Mouse (Mus musculus): Measurements from ENCODE around the gene Jade1. TPM values are rescaled to one million over a fixed set of nuclear protein-coding genes. Genes with fewer than 3 reads are reported as not detected.

Jade1 gene
- polyA plus RNA-seq, 1 experiment: 1.5 TPM

GRCm38 (mm10) chr3:41583092-41583491 lies 27.6 kb downstream of the Jade1 start:
- Histone ChIP-seq H3K36me3 (replicated peaks; ENCODE audit: low read length) (peaks cover 15% of the 10 kb centered on the region), H3K9me3 (no peaks in the 10 kb centered on the region), H3K4me1 (peaks cover 59% of the 10 kb centered on the region), H3K27me3 (replicated peaks) (no peaks in the 10 kb centered on the region), H3K4me3 (replicated peaks) (no peak overlapping the region)
- TF ChIP-seq FLI1 (IDR thresholded peaks at IDR 0.05; ENCODE audit: low read length) (no peak), GATA1 (IDR thresholded peaks at IDR 0.05; ENCODE audit: borderline replicate concordance, low read length) (no peak)

- no peaks in the 10 kb centered on the region for H3K27me3 ChIP-seq (replicated peaks)
- H3K4me3 ChIP-seq (replicated peaks): no peak overlapping the region
- no peaks in the 10 kb centered on the region for H3K9me3 ChIP-seq
- TF ChIP-seq FLI1 (IDR thresholded peaks at IDR 0.05; ENCODE audit: low read length) (no peak), GATA1 (IDR thresholded peaks at IDR 0.05; ENCODE audit: borderline replicate concordance, low read length) (no peak)
- H3K36me3 ChIP-seq (replicated peaks; ENCODE audit: low read length): peaks cover 16% of the 10 kb centered on the region
- peaks cover 61% of the 10 kb centered on the region for H3K4me1 ChIP-seq
These were observed 28.1 kb downstream of the Jade1 start for GRCm38 (mm10) chr3:41583621-41584020.

DNA sequence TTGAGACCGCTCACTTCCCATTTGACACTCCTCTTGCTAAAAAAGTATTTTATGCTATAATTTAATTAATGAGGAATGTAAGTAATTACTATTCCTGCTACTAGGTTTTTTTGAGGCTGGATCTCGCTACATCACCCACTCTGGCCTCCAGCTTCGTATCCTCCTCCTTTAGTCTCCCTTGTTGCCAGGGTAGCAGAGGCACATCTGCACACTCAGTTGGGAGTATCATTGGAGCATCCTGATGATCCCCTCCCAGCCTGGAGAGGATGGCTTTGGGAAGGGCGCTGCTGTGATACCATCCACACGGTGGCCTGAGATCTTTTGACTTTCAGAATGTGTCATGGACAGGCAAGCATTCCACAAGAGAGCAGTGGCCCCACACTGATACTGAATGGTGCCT lies 30.0 kb downstream of the Jade1 start:
- H3K36me3 ChIP-seq (replicated peaks; ENCODE audit: low read length): peaks cover 35% of the 10 kb centered on the region

GRCm38 (mm10) chr3:41586330-41586729 lies 30.8 kb downstream of the Jade1 start:
- H3K9me3 ChIP-seq: no peaks in the 10 kb centered on the region
- TF ChIP-seq FLI1 (IDR thresholded peaks at IDR 0.05; ENCODE audit: low read length) (no peak), GATA1 (IDR thresholded peaks at IDR 0.05; ENCODE audit: borderline replicate concordance, low read length) (no peak)
- no peaks in the 10 kb centered on the region for H3K27me3 ChIP-seq (replicated peaks)
- H3K4me3 ChIP-seq (replicated peaks): no peak overlapping the region
- H3K36me3 ChIP-seq (replicated peaks; ENCODE audit: low read length): peaks cover 43% of the 10 kb centered on the region
- peaks cover 47% of the 10 kb centered on the region for H3K4me1 ChIP-seq

More for the DNA sequence above, 30.0 kb downstream of the Jade1 start:
- H3K9me3 ChIP-seq: no peaks in the 10 kb centered on the region
- no peaks in the 10 kb centered on the region for H3K27me3 ChIP-seq (replicated peaks)
- H3K4me1 ChIP-seq: peaks cover 51% of the 10 kb centered on the region
- TF ChIP-seq GATA1 (IDR thresholded peaks at IDR 0.05; ENCODE audit: borderline replicate concordance, low read length): no peak
- no peak for TF ChIP-seq FLI1 (IDR thresholded peaks at IDR 0.05; ENCODE audit: low read length)
- no peak overlapping the region for H3K4me3 ChIP-seq (replicated peaks)

- no peak for TF ChIP-seq GATA1 (IDR thresholded peaks at IDR 0.05; ENCODE audit: borderline replicate concordance, low read length)
- TF ChIP-seq FLI1 (IDR thresholded peaks at IDR 0.05; ENCODE audit: low read length): no peak
- H3K27me3 ChIP-seq (replicated peaks): no peaks in the 10 kb centered on the region
- peaks cover 46% of the 10 kb centered on the region for H3K36me3 ChIP-seq (replicated peaks; ENCODE audit: low read length)
- H3K9me3 ChIP-seq: no peaks in the 10 kb centered on the region
- H3K4me3 ChIP-seq (replicated peaks): peak overlapping the region; percentile 34
- H3K4me1 ChIP-seq: peaks cover 53% of the 10 kb centered on the region
These were observed 31.4 kb downstream of the Jade1 start for GRCm38 (mm10) chr3:41586917-41587316.

DNA sequence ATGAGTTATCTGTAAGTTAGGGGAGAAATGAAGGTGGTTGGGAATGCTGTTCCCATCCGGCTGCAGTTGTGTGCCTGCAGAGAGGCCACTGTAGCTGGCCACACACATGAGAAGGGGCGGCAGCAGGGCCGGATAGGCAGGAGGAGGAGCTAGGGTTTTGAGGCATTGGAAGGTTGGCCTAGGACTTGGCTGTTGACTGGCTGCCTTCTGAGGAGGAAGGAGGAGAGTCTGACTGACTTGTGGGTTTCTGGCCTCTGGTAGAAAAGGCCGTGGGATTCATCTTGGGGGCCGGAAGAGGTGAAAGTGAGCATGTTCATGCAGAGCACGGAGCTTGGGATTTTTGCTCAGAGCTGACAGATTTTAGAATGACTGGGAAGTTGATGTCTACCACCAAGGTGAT lies 32.1 kb downstream of the Jade1 start:
- Histone ChIP-seq H3K4me3 (replicated peaks) (peak overlapping the region; percentile 79), H3K27me3 (replicated peaks) (no peaks in the 10 kb centered on the region), H3K4me1 (peaks cover 60% of the 10 kb centered on the region), H3K9me3 (no peaks in the 10 kb centered on the region), H3K36me3 (replicated peaks; ENCODE audit: low read length) (peaks cover 52% of the 10 kb centered on the region)
- TF ChIP-seq GATA1 (IDR thresholded peaks at IDR 0.05; ENCODE audit: borderline replicate concordance, low read length): no peak
- TF ChIP-seq FLI1 (IDR thresholded peaks at IDR 0.05; ENCODE audit: low read length): no peak

- Histone ChIP-seq H3K4me1 (peaks cover 68% of the 10 kb centered on the region), H3K36me3 (replicated peaks; ENCODE audit: low read length) (peaks cover 55% of the 10 kb centered on the region), H3K9me3 (no peaks in the 10 kb centered on the region), H3K27me3 (replicated peaks) (no peaks in the 10 kb centered on the region), H3K4me3 (replicated peaks) (no peak overlapping the region)
- TF ChIP-seq FLI1 (IDR thresholded peaks at IDR 0.05; ENCODE audit: low read length) (no peak), GATA1 (IDR thresholded peaks at IDR 0.05; ENCODE audit: borderline replicate concordance, low read length) (no peak)
These were observed 33.0 kb downstream of the Jade1 start for GRCm38 (mm10) chr3:41588495-41588894.

DNA sequence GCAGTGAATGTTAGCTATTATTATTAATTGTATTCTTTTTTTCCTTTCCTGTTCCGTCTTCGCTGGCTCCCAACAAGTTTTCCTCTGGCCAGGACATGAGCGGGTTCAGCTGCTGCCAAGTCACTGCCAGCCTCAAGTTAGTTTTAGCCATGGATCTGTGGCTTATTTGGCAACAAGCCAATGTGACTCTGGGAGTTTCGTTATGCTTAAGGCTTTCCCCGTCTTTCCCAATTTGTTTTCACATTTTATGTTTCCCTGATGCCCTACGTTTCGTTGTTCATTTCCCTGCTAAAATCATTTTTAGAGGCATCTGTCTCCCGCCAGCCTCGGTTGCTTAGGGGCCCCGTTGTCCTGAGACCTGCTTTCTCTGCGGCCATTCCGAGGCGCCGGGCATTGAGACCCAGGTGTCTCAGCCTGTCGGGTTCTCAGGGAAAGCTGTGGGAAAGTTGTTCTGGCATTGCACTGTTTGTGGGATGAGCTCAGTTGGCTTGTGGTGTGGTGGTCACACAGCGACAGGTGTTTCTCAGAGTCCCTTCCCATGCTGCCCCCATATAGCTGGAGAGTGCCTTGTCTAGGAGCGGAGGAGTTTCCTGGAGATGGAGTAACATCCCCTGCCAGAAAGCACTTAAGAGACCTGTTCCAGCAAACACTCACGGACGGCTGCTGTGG lies 33.8 kb downstream of the Jade1 start:
- no peaks in the 10 kb centered on the region for H3K27me3 ChIP-seq (replicated peaks)
- H3K9me3 ChIP-seq: no peaks in the 10 kb centered on the region
- peaks cover 56% of the 10 kb centered on the region for H3K36me3 ChIP-seq (replicated peaks; ENCODE audit: low read length)
- TF ChIP-seq FLI1 (IDR thresholded peaks at IDR 0.05; ENCODE audit: low read length): no peak
- TF ChIP-seq GATA1 (IDR thresholded peaks at IDR 0.05; ENCODE audit: borderline replicate concordance, low read length): no peak
- H3K4me3 ChIP-seq (replicated peaks): no peak overlapping the region
- peaks cover 68% of the 10 kb centered on the region for H3K4me1 ChIP-seq

- Histone ChIP-seq H3K4me1 (peaks cover 74% of the 10 kb centered on the region), H3K27me3 (replicated peaks) (no peaks in the 10 kb centered on the region), H3K36me3 (replicated peaks; ENCODE audit: low read length) (peaks cover 62% of the 10 kb centered on the region), H3K9me3 (no peaks in the 10 kb centered on the region), H3K4me3 (replicated peaks) (no peak overlapping the region)
- TF ChIP-seq GATA1 (IDR thresholded peaks at IDR 0.05; ENCODE audit: borderline replicate concordance, low read length) (no peak), FLI1 (IDR thresholded peaks at IDR 0.05; ENCODE audit: low read length) (no peak)
These were observed 34.5 kb downstream of the Jade1 start for GRCm38 (mm10) chr3:41589988-41590387.

GRCm38 (mm10) chr3:41590695-41591559 lies 35.4 kb downstream of the Jade1 start:
- no peaks in the 10 kb centered on the region for H3K9me3 ChIP-seq
- H3K4me3 ChIP-seq (replicated peaks): peak overlapping the region; percentile 6
- H3K4me1 ChIP-seq: peaks cover 69% of the 10 kb centered on the region
- no peaks in the 10 kb centered on the region for H3K27me3 ChIP-seq (replicated peaks)
- TF ChIP-seq GATA1 (IDR thresholded peaks at IDR 0.05; ENCODE audit: borderline replicate concordance, low read length) (no peak), FLI1 (IDR thresholded peaks at IDR 0.05; ENCODE audit: low read length) (no peak)
- peaks cover 71% of the 10 kb centered on the region for H3K36me3 ChIP-seq (replicated peaks; ENCODE audit: low read length)

Data from megakaryocyte, embryonic 14.5 days (primary cell).